Mouse (Mus musculus): Measurements from ENCODE around the gene Smchd1.

- TF ChIP-seq CTCF (IDR thresholded peaks at IDR 0.05; ENCODE audit: control insufficient read depth, insufficient read depth, low read length) (no peak), POLR2A (IDR thresholded peaks at IDR 0.05; ENCODE audit: borderline replicate concordance, control insufficient read depth, low read depth, low read length) (peak; percentile 32; the same call in 1 of the 2 replicates)
These were observed at the start of gene Smchd1 for GRCm38 (mm10) chr17:71474762-71475704.
